Mouse (Mus musculus): Measurements from ENCODE around the gene Pecr.

Gene Pecr

GRCm38 (mm10) chr1:72283992-72284485, at the start of gene Pecr, which contains the start of gene Tmem169:
Gene Pecr (minus strand): TSS chr1:72284314.
Gene Tmem169 (plus strand): TSS chr1:72284369.
- peak; percentile 87 to 89 for DNase-seq (ENCODE audit: low spot score in 2 of 2)

- DNase-seq (ENCODE audit: low spot score in 2 of 2), result no peak
These were observed 42.2 kb upstream of the Pecr start for GRCm38 (mm10) chr1:72326162-72326821.

- DNase-seq (ENCODE audit: low spot score in 2 of 2), result no peak
These were observed 39.1 kb upstream of the Pecr start for GRCm38 (mm10) chr1:72323248-72323647.

- no peak for DNase-seq (ENCODE audit: low spot score in 2 of 2)
These were observed 36.6 kb upstream of the Pecr start for GRCm38 (mm10) chr1:72320759-72321158.

- no peak for DNase-seq (ENCODE audit: low spot score in 2 of 2)
These were observed 32.8 kb upstream of the Pecr start for GRCm38 (mm10) chr1:72316901-72317300.

- no peak for DNase-seq (ENCODE audit: low spot score in 2 of 2)
These were observed 32.3 kb upstream of the Pecr start for GRCm38 (mm10) chr1:72316409-72316808.

- no peak for DNase-seq (ENCODE audit: low spot score in 2 of 2)
These were observed 31.3 kb upstream of the Pecr start for GRCm38 (mm10) chr1:72315447-72315846.

GRCm38 (mm10) chr1:72313399-72314039, 29.4 kb upstream of the Pecr start:
- no peak for DNase-seq (ENCODE audit: low spot score in 2 of 2)

- no peak for DNase-seq (ENCODE audit: low spot score in 2 of 2)
These were observed 28.7 kb upstream of the Pecr start for GRCm38 (mm10) chr1:72312701-72313398.

GRCm38 (mm10) chr1:72309744-72310424, 25.8 kb upstream of the Pecr start:
- DNase-seq (ENCODE audit: low spot score in 2 of 2), result no peak

GRCm38 (mm10) chr1:72308919-72309318, 24.8 kb upstream of the Pecr start:
- DNase-seq (ENCODE audit: low spot score in 2 of 2), result no peak

- DNase-seq (ENCODE audit: low spot score in 2 of 2), result peak; percentile 85 to 90
These were observed 23.2 kb upstream of the Pecr start, which contains the start of gene Xrcc5 for GRCm38 (mm10) chr1:72307317-72307798. Gene Xrcc5 (plus strand): TSS chr1:72307421.

- peak in 1 of 2 experiments; percentile 59 for DNase-seq (ENCODE audit: low spot score in 2 of 2)
These were observed 22.6 kb upstream of the Pecr start for GRCm38 (mm10) chr1:72306679-72307181.

- no peak for DNase-seq (ENCODE audit: low spot score in 2 of 2)
These were observed 22.1 kb upstream of the Pecr start for GRCm38 (mm10) chr1:72306241-72306640.

GRCm38 (mm10) chr1:72301845-72302244, 17.7 kb upstream of the Pecr start:
- DNase-seq (ENCODE audit: low spot score in 2 of 2), result no peak

- no peak for DNase-seq (ENCODE audit: low spot score in 2 of 2)
These were observed 11.6 kb upstream of the Pecr start for GRCm38 (mm10) chr1:72295746-72296145.

- no peak for DNase-seq (ENCODE audit: low spot score in 2 of 2)
These were observed 10.0 kb upstream of the Pecr start for GRCm38 (mm10) chr1:72293869-72294663.

GRCm38 (mm10) chr1:72291925-72292324, 7.8 kb upstream of the Pecr start:
- no peak for DNase-seq (ENCODE audit: low spot score in 2 of 2)

- no peak for DNase-seq (ENCODE audit: low spot score in 2 of 2)
These were observed 7.3 kb upstream of the Pecr start for GRCm38 (mm10) chr1:72291421-72291820.

GRCm38 (mm10) chr1:72290896-72291295, 6.8 kb upstream of the Pecr start:
- DNase-seq (ENCODE audit: low spot score in 2 of 2), result no peak
